Mouse (Mus musculus) embryonic facial prominence, embryonic 15.5 days (tissue): ENCODE measurements around the gene Pfkfb4. TPM values are rescaled to one million over a fixed set of nuclear protein-coding genes. Genes with fewer than 3 reads are reported as not detected.

ENCODE experiments used
- ATAC-seq: fragments of 200-750 bp; cut with Nextera tagmentation; 2 replicates; pipeline ENCODE4 v1.8.0; 2017; ENCODE audit warnings: low read depth, moderate TSS enrichment; ENCODE audit not compliant: insufficient number of reproducible peaks, low FRiP score, low TSS enrichment
- H3K27ac ChIP-seq: fragments of 300-500 bp; sonication (generic); replicated peaks from 2 replicates; pipeline ENCODE4 v1.5.1; 2015; ENCODE audit warnings: mild to moderate bottlenecking, inconsistent platforms
- H3K27me3 ChIP-seq: fragments of 300-500 bp; sonication (generic); 2 replicates; pipeline ENCODE4 v1.6.1; 2015; ENCODE audit warnings: inconsistent platforms
- H3K36me3 ChIP-seq: fragments of 300-500 bp; sonication (generic); 2 replicates; pipeline ENCODE4 v1.6.1; 2015; ENCODE audit warnings: mild to moderate bottlenecking, inconsistent platforms
- H3K4me1 ChIP-seq: fragments of 300-500 bp; sonication (generic); 2 replicates; pipeline ENCODE4 v1.6.1; 2015; ENCODE audit warnings: inconsistent platforms
- H3K4me2 ChIP-seq: fragments of 300-500 bp; sonication (generic); replicated peaks from 2 replicates; pipeline ENCODE4 v1.6.1; 2015; ENCODE audit warnings: mild to moderate bottlenecking, inconsistent platforms
- H3K4me3 ChIP-seq: fragments of 300-500 bp; sonication (generic); replicated peaks from 2 replicates; pipeline ENCODE4 v1.5.1; 2015; ENCODE audit warnings: mild to moderate bottlenecking, inconsistent platforms
- H3K9ac ChIP-seq: fragments of 300-500 bp; sonication (generic); 2 replicates; pipeline ENCODE4 v1.6.1; 2015; ENCODE audit warnings: inconsistent platforms
- H3K9me3 ChIP-seq: fragments of 300-500 bp; sonication (generic); replicated peaks from 2 replicates; pipeline ENCODE4 v1.6.1; 2016; ENCODE audit warnings: inconsistent platforms
- WGBS: fragments of 180-500 bp; shearing (Covaris S2); methylation state at CpG from one replicate; pipeline ENCODE4 v1.1.7; 2015; 5-methylcytosine and 5-hydroxymethylcytosine counted together
- polyA plus RNA-seq: library from polyadenylated mRNA; unstranded; fragments of >200 nt; fragmentation: Nextera tagmentation; extraction: Ambion mirVana; gene quantifications from 2 replicates; pipeline ENCODE4 v1.2.1, GENCODE M21; 2015

Gene Pfkfb4
- 14.0 and 14.9 TPM in 2 replicates for polyA plus RNA-seq

- ATAC-seq, result peak; percentile 94
- 2% methylated on average over 31 of the region's 31 CpGs for WGBS
Observed at GRCm38 (mm10) chr9:108991428-108992084, at the start of gene Pfkfb4. Gene Pfkfb4, plus strand, starts transcription at chr9:108991778.

DNA sequence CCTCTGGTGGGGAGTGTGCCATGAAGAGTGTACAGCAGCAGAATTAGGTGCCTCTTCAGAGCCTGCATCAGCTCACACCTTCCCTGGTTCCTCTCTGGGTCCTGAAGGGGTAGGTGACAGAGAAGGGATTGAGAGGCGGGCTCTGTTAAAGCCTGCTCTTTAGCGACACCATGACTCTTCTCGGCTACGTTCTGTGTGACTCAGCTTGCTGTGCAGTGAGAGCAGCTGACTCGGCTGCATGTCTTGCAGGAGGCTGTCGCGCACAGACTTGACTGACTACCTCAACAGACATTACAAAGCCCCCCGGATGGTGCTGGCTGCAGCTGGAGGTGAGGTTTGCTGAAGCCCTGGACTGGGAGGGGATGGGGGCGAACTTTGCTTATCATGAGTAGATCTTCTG is 46.5 kb upstream of the Pfkfb4 start:
- Histone ChIP-seq H3K27me3 (no peaks in the 10 kb centered on the region), H3K9me3 (no peaks in the 10 kb centered on the region), H3K9ac (no peak overlapping the region), H3K36me3 (peaks cover 90% of the 10 kb centered on the region), H3K4me2 (no peak overlapping the region), H3K27ac (peak overlapping the region; percentile 51; the same call in 1 of the 2 replicates), H3K4me3 (no peak overlapping the region), H3K4me1 (peaks cover 34% of the 10 kb centered on the region)
- WGBS, result 58% methylated on average over 9 of the region's 9 CpGs
- ATAC-seq, result no peak

More at GRCm38 (mm10) chr9:108991428-108992084, at the start of gene Pfkfb4:
- H3K27ac ChIP-seq, result peak within 1 kb of the TSS; percentile 94
- H3K27me3 ChIP-seq, result no peaks in the 10 kb centered on the region
- peaks cover 66% of the 10 kb centered on the region for H3K4me1 ChIP-seq
- no peaks in the 10 kb centered on the region for H3K36me3 ChIP-seq
- H3K9me3 ChIP-seq, result no peaks in the 10 kb centered on the region
- H3K9ac ChIP-seq, result peak within 1 kb of the TSS; percentile 47
- peak within 1 kb of the TSS; percentile 59 for H3K4me3 ChIP-seq
- H3K4me2 ChIP-seq, result peak within 1 kb of the TSS; percentile 83

GRCm38 (mm10) chr9:108945608-108946007 is 46.0 kb upstream of the Pfkfb4 start:
- H3K9ac ChIP-seq, result no peak overlapping the region
- peak overlapping the region; percentile 51; the same call in 1 of the 2 replicates for H3K27ac ChIP-seq
- H3K4me3 ChIP-seq, result no peak overlapping the region
- peaks cover 90% of the 10 kb centered on the region for H3K36me3 ChIP-seq
- H3K4me2 ChIP-seq, result no peak overlapping the region
- no peaks in the 10 kb centered on the region for H3K9me3 ChIP-seq
- no peak for ATAC-seq
- WGBS, result 76% methylated on average over 5 of the region's 5 CpGs
- H3K27me3 ChIP-seq, result no peaks in the 10 kb centered on the region
- peaks cover 37% of the 10 kb centered on the region for H3K4me1 ChIP-seq

- no peak overlapping the region for H3K4me3 ChIP-seq
- H3K36me3 ChIP-seq, result peaks cover 64% of the 10 kb centered on the region
- WGBS, result 19% methylated on average over 13 of the region's 13 CpGs
- peaks cover 67% of the 10 kb centered on the region for H3K4me1 ChIP-seq
- no peaks in the 10 kb centered on the region for H3K9me3 ChIP-seq
- no peaks in the 10 kb centered on the region for H3K27me3 ChIP-seq
- H3K27ac ChIP-seq, result peak overlapping the region; percentile 93
- H3K4me2 ChIP-seq, result peak overlapping the region; percentile 29
- no peak overlapping the region for H3K9ac ChIP-seq
- ATAC-seq, result peak; percentile 80
Observed at GRCm38 (mm10) chr9:108949231-108949966, 42.2 kb upstream of the Pfkfb4 start.

GRCm38 (mm10) chr9:108949967-108950728 is 41.4 kb upstream of the Pfkfb4 start:
- Histone ChIP-seq H3K9me3 (no peaks in the 10 kb centered on the region), H3K9ac (no peak overlapping the region), H3K4me2 (peak overlapping the region; percentile 29; the same call in 1 of the 2 replicates), H3K27me3 (no peaks in the 10 kb centered on the region), H3K4me1 (peaks cover 75% of the 10 kb centered on the region), H3K27ac (peak overlapping the region; percentile 93), H3K4me3 (no peak overlapping the region), H3K36me3 (peaks cover 56% of the 10 kb centered on the region)
- 51% methylated on average over 9 of the region's 9 CpGs for WGBS
- ATAC-seq, result no peak; the same call in 1 of the 2 replicates

DNA sequence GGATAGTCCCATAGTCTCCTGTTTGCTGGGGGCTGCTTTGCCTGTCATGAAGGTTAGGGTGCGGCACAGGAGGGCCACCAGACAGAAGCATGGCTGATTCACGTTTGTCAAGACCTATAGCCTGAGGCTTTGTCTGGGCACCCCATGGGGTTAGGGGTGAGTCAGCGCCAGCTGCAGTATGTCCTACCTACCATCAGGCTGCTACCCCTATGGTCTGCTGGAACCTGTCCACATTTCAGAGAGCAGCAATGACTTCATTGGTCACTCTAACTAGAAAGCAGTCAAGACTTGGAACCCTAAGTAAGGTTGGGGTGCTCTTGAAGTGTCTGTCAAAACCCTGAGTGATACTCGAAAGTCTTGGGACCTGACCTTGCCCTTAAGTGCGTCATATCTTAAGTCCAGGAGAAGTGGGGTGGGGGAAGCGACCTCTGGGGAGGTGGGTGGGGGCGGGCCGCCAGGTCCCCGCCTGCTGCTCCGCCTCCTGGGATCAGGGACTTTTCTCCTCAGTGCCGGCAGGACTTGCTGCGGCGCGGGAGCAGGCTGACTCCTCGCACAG is 38.4 kb upstream of the Pfkfb4 start, which contains the start of gene Col7a1:
Gene Col7a1, plus strand, starts transcription at position 506 of the 556 bp plus-strand sequence.
- H3K27ac ChIP-seq, result peak within 1 kb of the TSS; percentile 40; the same call in 1 of the 2 replicates
- H3K4me1 ChIP-seq, result peaks cover 71% of the 10 kb centered on the region
- ATAC-seq, result no peak
- H3K4me2 ChIP-seq, result peak within 1 kb of the TSS; percentile 48
- 9% methylated on average over 15 of the region's 15 CpGs for WGBS
- peaks cover 28% of the 10 kb centered on the region for H3K36me3 ChIP-seq
- H3K4me3 ChIP-seq, result peak within 1 kb of the TSS; percentile 42
- H3K9ac ChIP-seq, result no peak within 1 kb of the TSS
- H3K27me3 ChIP-seq, result no peaks in the 10 kb centered on the region
- H3K9me3 ChIP-seq, result no peaks in the 10 kb centered on the region

- Histone ChIP-seq H3K4me2 (peak overlapping the region; percentile 48), H3K9ac (no peak overlapping the region), H3K9me3 (no peaks in the 10 kb centered on the region), H3K27me3 (no peaks in the 10 kb centered on the region), H3K27ac (no peak overlapping the region), H3K4me3 (no peak overlapping the region), H3K4me1 (peaks cover 50% of the 10 kb centered on the region), H3K36me3 (peaks cover 14% of the 10 kb centered on the region; the same call in 1 of the 2 replicates)
- 85% methylated on average over 11 of the region's 11 CpGs for WGBS
- no peak for ATAC-seq
Observed at GRCm38 (mm10) chr9:108955241-108955640, 36.3 kb upstream of the Pfkfb4 start.

DNA sequence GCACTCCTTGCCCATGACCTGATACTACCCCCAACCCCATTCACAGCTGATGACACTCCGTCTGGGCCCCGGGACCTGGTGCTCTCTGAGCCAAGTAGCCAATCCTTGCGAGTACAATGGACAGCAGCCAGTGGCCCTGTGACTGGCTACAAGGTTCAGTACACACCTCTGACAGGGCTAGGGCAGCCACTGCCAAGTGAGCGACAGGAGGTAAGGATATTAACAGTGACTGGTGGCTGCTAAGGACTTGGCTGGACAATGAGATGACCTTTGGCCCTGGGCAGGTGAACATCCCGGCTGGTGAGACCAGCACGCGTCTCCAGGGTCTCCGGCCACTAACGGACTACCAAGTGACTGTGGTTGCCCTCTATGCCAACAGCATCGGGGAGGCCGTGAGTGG is 35.7 kb upstream of the Pfkfb4 start:
- Histone ChIP-seq H3K27ac (no peak overlapping the region), H3K27me3 (no peaks in the 10 kb centered on the region), H3K36me3 (peaks cover 11% of the 10 kb centered on the region; the same call in 1 of the 2 replicates), H3K4me2 (no peak overlapping the region), H3K4me1 (peaks cover 47% of the 10 kb centered on the region), H3K9me3 (no peaks in the 10 kb centered on the region), H3K4me3 (no peak overlapping the region), H3K9ac (no peak overlapping the region)
- ATAC-seq, result no peak
- WGBS, result 90% methylated on average over 11 of the region's 11 CpGs

DNA sequence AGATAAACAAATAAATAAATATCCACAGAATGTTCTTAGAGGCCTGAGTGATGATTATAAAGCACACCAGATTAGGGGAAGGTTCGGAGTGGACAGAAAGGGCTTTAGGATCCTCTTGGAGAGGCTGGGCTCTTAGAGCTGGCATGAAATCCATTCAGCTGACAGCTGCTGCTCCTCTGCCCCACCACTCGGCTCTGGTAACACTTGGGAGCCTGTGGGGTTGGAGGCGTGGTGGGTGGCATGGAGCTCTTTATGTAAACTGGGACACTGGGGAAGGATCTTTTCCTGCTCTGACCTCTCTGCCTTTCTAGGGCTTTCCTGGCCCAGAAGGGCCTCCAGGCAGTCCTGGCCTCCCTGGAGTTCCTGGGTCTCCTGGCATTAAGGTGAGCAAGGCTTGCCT is 28.0 kb upstream of the Pfkfb4 start:
- Histone ChIP-seq H3K9ac (no peak overlapping the region), H3K9me3 (no peaks in the 10 kb centered on the region), H3K4me3 (no peak overlapping the region), H3K27ac (no peak overlapping the region), H3K36me3 (peaks cover 55% of the 10 kb centered on the region), H3K27me3 (no peaks in the 10 kb centered on the region), H3K4me1 (no peaks in the 10 kb centered on the region), H3K4me2 (no peak overlapping the region)
- WGBS, result 64% methylated on average over 3 of the region's 3 CpGs
- ATAC-seq, result no peak

GRCm38 (mm10) chr9:108964338-108964737 is 27.2 kb upstream of the Pfkfb4 start:
- no peaks in the 10 kb centered on the region for H3K27me3 ChIP-seq
- no peaks in the 10 kb centered on the region for H3K4me1 ChIP-seq
- H3K9me3 ChIP-seq, result no peaks in the 10 kb centered on the region
- no peak for ATAC-seq
- H3K9ac ChIP-seq, result no peak overlapping the region
- no peak overlapping the region for H3K27ac ChIP-seq
- peaks cover 55% of the 10 kb centered on the region for H3K36me3 ChIP-seq
- H3K4me2 ChIP-seq, result no peak overlapping the region
- no peak overlapping the region for H3K4me3 ChIP-seq
- 88% methylated on average over 6 of the region's 6 CpGs for WGBS
